8 mouse cellular contexts compared by ENCODE assay signal in genomic region chr4:134395977-134396825, GRCm38 (mm10). TPM values are rescaled to one million over a fixed set of nuclear protein-coding genes. Genes with fewer than 3 reads are reported as not detected.
DNase-seq lines count a peak whose midpoint lies in the region; ATAC-seq and TF ChIP-seq lines count a peak whose summit lies in the region.

Gene Pafah2 (plus strand): TSS chr4:134396320.

- H3K4me2 ChIP-seq in hindbrain, embryonic 13.5 days = peak within 1 kb of the TSS; percentile 84

- CTCF ChIA-PET in Patski (lab: Charles Lee) = interaction anchor here (1.3 to 2.2 kb wide), 4 partner anchors 18 to 81 kb away, joined by 4 to 20 read pairs (median 8); no protein-coding TSS in a partner anchor

- H3K9me3 ChIP-seq in hindbrain, embryonic 13.5 days = no peaks in the 10 kb centered on the region

- H3K9ac ChIP-seq in hindbrain, embryonic 13.5 days = peak within 1 kb of the TSS; percentile 80

- H3K36me3 ChIP-seq in hindbrain, embryonic 13.5 days = no peaks in the 10 kb centered on the region

- peak; percentile 93 for DNase-seq in Patski (ENCODE audit: low read depth, low spot score)
- peak; percentile 95 to 96 for DNase-seq in cerebellum, postnatal 14 days
- DNase-seq in frontal cortex, postnatal 14 days (ENCODE audit: low spot score in 2 of 2) = peak; percentile 91 to 96
- peak; percentile 85 to 87 for DNase-seq in layer of hippocampus, postnatal 25 days (ENCODE audit: extremely low spot score in 1 of 2, low spot score in 1 of 2)
- DNase-seq in lung, postnatal 25 days (ENCODE audit: low spot score) = peak; percentile 98
- peak; percentile 99 for DNase-seq in retina, embryonic 14.5 days (ENCODE audit: low spot score)
- peak; percentile 92 for DNase-seq in thymus, postnatal 4 days

- peaks cover 43% of the 10 kb centered on the region for H3K4me1 ChIP-seq in hindbrain, embryonic 13.5 days (replicated peaks)

- no peaks in the 10 kb centered on the region for H3K27me3 ChIP-seq in Patski
- H3K27me3 ChIP-seq in hindbrain, embryonic 13.5 days = no peaks in the 10 kb centered on the region

- peak within 1 kb of the TSS; percentile 84 for H3K27ac ChIP-seq in hindbrain, embryonic 13.5 days

- TF ChIP-seq CTCF in Patski (IDR thresholded peaks at IDR 0.05) = peak; percentile 98

- H3K4me3 ChIP-seq in hindbrain, embryonic 13.5 days = peak within 1 kb of the TSS; percentile 50

- 1% methylated on average over 31 of the region's 31 CpGs for WGBS in hindbrain, embryonic 13.5 days

- peak; percentile 79 for ATAC-seq in Patski
- peak; percentile 96 for ATAC-seq in hindbrain, embryonic 13.5 days (ENCODE audit: low FRiP score)

- POLR2A ChIA-PET in Patski (lab: Charles Lee) = no interaction called here

- in situ Hi-C loops in Patski (cut with MboI; ENCODE audit: low pct_unique_long_range_greater_than_20kb) = loop anchor here (5.0 kb wide), 1 partner anchor 81 kb away; no protein-coding TSS in a partner anchor

RNA-seq across cellular contexts. Expression of gene Pafah2, which starts in this region (rescaled TPM):
- polyA plus RNA-seq in Patski (2021) = 36.0 TPM
- polyA plus RNA-seq in hindbrain, embryonic 13.5 days (2015; fragmentation: Nextera tagmentation; extraction: Ambion mirVana) = 7.8 TPM in 2 replicates
- 1 to 10 TPM; 5.0 to 7.6 TPM for total RNA-seq in layer of hippocampus, postnatal 25 days (2021)

Comparison
In these comparisons a context has a peak if more than half of its experiments do, and no peak if none do; other contexts are left out.
1. Peak in every context shown above with its lines: DNase-seq, ATAC-seq, H3K4me3 ChIP-seq and H3K27ac ChIP-seq.